Mouse (Mus musculus) midbrain, embryonic 14.5 days (tissue): ENCODE data around the gene Rnase13. TPM values are rescaled to one million over a fixed set of nuclear protein-coding genes. Genes with fewer than 3 reads are reported as not detected.

Experiments
- ATAC-seq: fragments of 200-750 bp; cut with Nextera tagmentation; 2 replicates; pipeline ENCODE4 v1.8.0; 2017; ENCODE audit warnings: moderate number of reproducible peaks, moderate library complexity; ENCODE audit not compliant: low FRiP score, low TSS enrichment
- DNase-seq: peaks from one replicate; pipeline ENCODE4 v3.0.0-alpha.2; 2015
- H3K27ac ChIP-seq: fragments of 300-500 bp; sonication (generic); replicated peaks from 2 replicates; pipeline ENCODE4 v1.5.1; 2014; ENCODE audit warnings: mild to moderate bottlenecking, low read depth, low read length, moderate library complexity
- H3K27me3 ChIP-seq: fragments of 300-500 bp; sonication (generic); 2 replicates; pipeline ENCODE4 v1.6.1; 2014; ENCODE audit warnings: low read length, control low read depth, mixed read lengths; ENCODE audit not compliant: control insufficient read depth, insufficient read depth
- H3K36me3 ChIP-seq: fragments of 300-500 bp; sonication (generic); 2 replicates; pipeline ENCODE4 v1.6.1; 2014; ENCODE audit warnings: low read length, control low read depth; ENCODE audit not compliant: control insufficient read depth, insufficient read depth
- H3K4me1 ChIP-seq: fragments of 300-500 bp; sonication (generic); 2 replicates; pipeline ENCODE4 v1.6.1; 2014; ENCODE audit warnings: mild to moderate bottlenecking, antibody characterized with exemption, low read length, control low read depth; ENCODE audit not compliant: control insufficient read depth, insufficient read depth
- H3K4me2 ChIP-seq: fragments of 300-500 bp; sonication (generic); 2 replicates; pipeline ENCODE4 v1.6.1; 2014; ENCODE audit warnings: mild to moderate bottlenecking, low read length, moderate library complexity
- H3K4me3 ChIP-seq: fragments of 300-500 bp; sonication (generic); replicated peaks from 2 replicates; pipeline ENCODE4 v1.5.1; 2014; ENCODE audit warnings: low read depth, low read length
- H3K9ac ChIP-seq: fragments of 300-500 bp; sonication (generic); replicated peaks from 2 replicates; pipeline ENCODE4 v1.6.1; 2014; ENCODE audit warnings: mild to moderate bottlenecking, low read length, moderate library complexity
- H3K9me3 ChIP-seq: fragments of 300-500 bp; sonication (generic); 2 replicates; pipeline ENCODE4 v1.6.1; 2016; ENCODE audit warnings: low read length, control low read depth, mixed read lengths; ENCODE audit not compliant: control insufficient read depth
- WGBS: fragments of 180-500 bp; shearing (Covaris S2); extraction: QIAGEN DNeasy Blood & Tissue Kit; methylation state at CpG from one replicate; pipeline ENCODE4 v1.1.7; 2014; 5-methylcytosine and 5-hydroxymethylcytosine counted together
- polyA plus RNA-seq: library from polyadenylated mRNA; unstranded; fragments of >200 nt; fragmentation: Nextera tagmentation; extraction: Ambion mirVana; gene quantifications from 2 replicates; pipeline ENCODE4 v1.2.1, GENCODE M21; 2014

Rnase13 gene
- polyA plus RNA-seq, 1 experiment from 2014 or later: not detected

DNA sequence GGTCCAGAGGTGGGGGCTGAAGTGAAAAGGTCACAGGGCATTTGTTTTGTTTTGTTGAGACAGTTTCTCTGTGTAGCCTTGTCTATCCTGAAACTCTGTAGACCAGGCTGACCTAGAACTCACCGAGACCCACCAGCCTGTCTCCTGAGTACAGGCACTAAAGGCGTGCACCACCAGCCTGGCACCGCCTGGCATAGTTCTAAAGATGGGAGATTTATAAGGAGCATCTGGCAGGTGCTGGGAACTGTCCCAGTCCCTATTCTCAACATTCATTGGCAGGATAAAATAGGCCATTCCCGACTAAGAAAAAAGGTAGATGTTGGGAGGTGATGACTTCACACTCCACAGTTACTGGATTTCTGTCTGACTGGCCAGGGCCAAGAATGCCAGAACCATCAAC is 3.6 kb downstream of the Rnase13 start:
- Histone ChIP-seq H3K9ac (no peak overlapping the region), H3K4me3 (no peak overlapping the region), H3K27me3 (no peaks in the 10 kb centered on the region), H3K4me1 (0 out of 2 replicates have a peak, but pooled peaks cover 2% of the 10 kb centered on the region), H3K27ac (no peak overlapping the region), H3K36me3 (no peaks in the 10 kb centered on the region), H3K9me3 (no peaks in the 10 kb centered on the region), H3K4me2 (no peak overlapping the region)
- no peak for ATAC-seq
- no peak for DNase-seq
- WGBS: 85% methylated on average over 4 of the region's 4 CpGs

DNA sequence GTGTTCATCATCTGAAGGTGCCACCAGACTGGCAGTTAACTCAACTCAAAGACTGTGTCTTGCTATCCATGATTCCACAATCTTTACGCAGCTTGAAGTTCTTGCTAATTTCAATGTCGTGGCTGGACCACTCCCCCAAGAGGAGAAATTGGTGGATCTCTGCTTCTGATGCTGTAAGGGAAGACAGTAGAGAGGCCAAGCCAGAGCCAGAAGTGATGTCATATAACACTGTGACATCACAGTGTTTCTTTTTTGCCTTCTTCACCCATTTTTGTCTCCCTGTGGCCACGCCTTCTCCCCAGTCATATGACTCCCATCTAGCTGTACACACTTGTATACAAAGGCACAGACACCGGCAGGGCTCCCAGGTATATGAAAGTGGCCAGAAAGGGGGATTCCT is 4.4 kb downstream of the Rnase13 start, which contains the start of gene Tppp2:
TSS of gene Tppp2 (plus strand) at position 301 of the 400 bp plus-strand sequence.
- no peak within 1 kb of the TSS for H3K27ac ChIP-seq
- H3K27me3 ChIP-seq: no peaks in the 10 kb centered on the region
- WGBS: 89% methylated on average over 4 of the region's 4 CpGs
- H3K9me3 ChIP-seq: no peaks in the 10 kb centered on the region
- peaks cover 7% of the 10 kb centered on the region; the same call in 1 of the 2 replicates for H3K4me1 ChIP-seq
- no peak within 1 kb of the TSS for H3K4me2 ChIP-seq
- no peak for DNase-seq
- ATAC-seq: no peak
- no peaks in the 10 kb centered on the region for H3K36me3 ChIP-seq
- no peak within 1 kb of the TSS for H3K4me3 ChIP-seq
- H3K9ac ChIP-seq: no peak within 1 kb of the TSS

DNA sequence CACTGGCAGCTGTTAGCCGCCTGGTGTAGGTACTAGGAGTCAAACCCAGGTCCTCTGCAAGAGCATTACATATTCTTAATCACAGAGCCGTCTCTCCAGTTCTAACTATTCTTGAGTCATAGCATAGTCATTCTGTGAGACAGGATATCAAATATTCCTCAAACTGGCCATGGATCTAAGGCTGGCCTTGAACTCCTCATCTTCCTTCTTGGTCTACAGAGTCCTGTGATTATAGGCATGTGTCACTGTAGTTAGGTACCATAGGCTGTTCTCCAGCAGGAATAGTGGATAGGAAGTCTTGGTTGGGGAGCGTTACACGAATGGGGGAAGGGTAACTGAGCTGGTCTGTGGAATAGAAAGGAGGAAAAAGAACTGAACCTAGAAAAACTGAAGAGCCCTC is 6.0 kb downstream of the Rnase13 start:
- Histone ChIP-seq H3K9me3 (no peaks in the 10 kb centered on the region), H3K27ac (no peak overlapping the region), H3K4me2 (no peak overlapping the region), H3K4me1 (peaks cover 14% of the 10 kb centered on the region), H3K27me3 (no peaks in the 10 kb centered on the region), H3K4me3 (no peak overlapping the region), H3K9ac (no peak overlapping the region), H3K36me3 (no peaks in the 10 kb centered on the region)
- ATAC-seq (no peak), DNase-seq (no peak)
- WGBS: 92% methylated on average over 4 of the region's 4 CpGs

- WGBS: 38% methylated on average over 3 of the region's 3 CpGs
- Histone ChIP-seq H3K4me3 (no peak overlapping the region), H3K4me2 (no peak overlapping the region), H3K27me3 (no peaks in the 10 kb centered on the region), H3K36me3 (no peaks in the 10 kb centered on the region), H3K4me1 (peaks cover 14% of the 10 kb centered on the region), H3K9me3 (no peaks in the 10 kb centered on the region), H3K9ac (no peak overlapping the region), H3K27ac (no peak overlapping the region)
- ATAC-seq (no peak), DNase-seq (no peak)
Measured at GRCm38 (mm10) chr14:51915030-51915429, 7.5 kb downstream of the Rnase13 start.

- peak; percentile 65 for ATAC-seq
Measured at GRCm38 (mm10) chr14:51913960-51914762, 8.4 kb downstream of the Rnase13 start, which contains the start of gene Ndrg2. TSS of gene Ndrg2 (minus strand) at chr14:51914158.

DNA sequence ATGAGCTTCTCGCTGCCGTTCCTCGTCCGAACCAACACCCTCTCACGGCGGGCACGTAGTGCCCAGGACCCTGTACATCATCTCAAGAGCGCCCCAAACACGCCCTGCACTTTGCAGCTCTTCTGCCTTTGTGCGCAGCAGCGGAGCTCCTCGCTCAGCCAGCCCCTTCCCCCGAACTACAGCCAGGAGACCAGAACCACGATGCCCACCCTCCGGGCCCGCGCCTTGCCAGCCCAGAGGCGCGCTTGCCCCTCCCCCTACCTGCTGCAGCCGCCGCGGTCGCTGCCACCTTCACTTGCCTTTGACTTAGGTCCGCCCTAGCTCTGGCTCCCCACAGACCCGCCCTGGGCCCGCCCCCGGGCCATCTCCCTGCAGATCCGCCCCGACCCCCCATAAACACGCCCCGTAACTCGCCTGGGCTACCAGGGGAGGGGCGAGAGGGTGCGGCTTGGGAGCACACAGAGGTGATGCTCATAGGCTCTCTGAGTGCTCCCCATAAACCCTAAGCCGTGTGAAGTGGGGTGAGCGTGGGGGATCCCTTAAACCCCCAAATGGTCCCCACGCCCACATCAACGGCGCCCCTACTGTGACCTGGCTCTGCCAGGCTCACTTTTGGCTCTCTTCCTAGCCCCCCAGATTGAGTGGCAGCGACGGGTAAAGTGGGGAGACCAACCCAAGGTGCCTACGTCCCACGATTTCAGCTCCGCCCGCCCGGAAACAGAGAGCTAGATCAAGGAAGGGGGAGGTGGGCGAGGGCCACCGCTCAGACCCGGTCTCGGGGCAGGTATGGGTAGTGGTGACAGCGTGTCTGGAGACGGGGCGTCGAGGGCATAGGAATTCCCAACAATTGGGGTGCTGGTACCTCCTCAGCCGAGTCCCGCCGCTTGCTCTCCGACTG is 9.3 kb downstream of the Rnase13 start:
- Histone ChIP-seq H3K27ac (peak overlapping the region; percentile 56), H3K36me3 (no peaks in the 10 kb centered on the region), H3K4me3 (peak overlapping the region; percentile 51), H3K4me1 (peaks cover 14% of the 10 kb centered on the region), H3K9me3 (no peaks in the 10 kb centered on the region), H3K9ac (peak overlapping the region; percentile 58), H3K4me2 (peak overlapping the region; percentile 98), H3K27me3 (no peaks in the 10 kb centered on the region)
- WGBS: under 1% methylated on average over 58 of the region's 58 CpGs
- DNase-seq: peak; percentile 75
- peak; percentile 66 for ATAC-seq

More at GRCm38 (mm10) chr14:51913960-51914762, 8.4 kb downstream of the Rnase13 start, which contains the start of gene Ndrg2:
- no peaks in the 10 kb centered on the region for H3K36me3 ChIP-seq
- H3K27ac ChIP-seq: peak within 1 kb of the TSS; percentile 64
- H3K4me2 ChIP-seq: peak within 1 kb of the TSS; percentile 98
- H3K4me3 ChIP-seq: peak within 1 kb of the TSS; percentile 51
- H3K27me3 ChIP-seq: no peaks in the 10 kb centered on the region
- DNase-seq: peak; percentile 78
- peaks cover 14% of the 10 kb centered on the region for H3K4me1 ChIP-seq
- WGBS: under 1% methylated on average over 22 of the region's 23 CpGs
- H3K9me3 ChIP-seq: no peaks in the 10 kb centered on the region
- peak within 1 kb of the TSS; percentile 58 for H3K9ac ChIP-seq

DNA sequence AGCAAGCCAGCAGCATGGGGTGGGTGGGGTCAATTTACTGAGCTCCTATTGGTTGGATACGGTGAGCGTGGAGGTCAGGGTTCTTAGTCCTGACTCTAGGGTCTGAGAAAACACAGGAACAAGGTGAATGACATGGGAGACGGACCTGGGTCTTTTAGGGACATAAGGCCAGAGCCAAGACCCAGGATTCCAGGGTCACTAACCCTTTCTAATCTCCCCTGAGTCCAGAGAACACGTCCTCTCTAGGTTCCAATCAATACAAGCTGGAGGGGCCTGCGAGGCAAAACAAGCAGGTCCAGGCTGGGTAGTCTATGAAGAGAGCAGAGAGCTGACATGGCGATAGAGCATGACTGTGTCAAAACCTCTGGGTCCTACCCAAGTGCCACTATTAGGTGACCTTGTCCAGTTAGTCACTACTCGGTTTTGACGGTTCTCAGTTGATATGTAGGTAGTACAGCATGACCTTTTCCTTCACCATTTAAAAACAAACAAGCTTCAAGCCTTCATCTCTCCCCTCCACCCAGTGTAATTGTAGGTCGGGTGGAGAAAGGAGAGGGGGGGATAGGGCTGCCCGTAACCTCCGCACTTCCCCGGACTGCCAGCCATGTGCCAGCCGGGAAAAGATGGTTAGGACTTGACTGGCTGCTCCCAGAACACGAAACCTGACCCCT is 10.0 kb downstream of the Rnase13 start:
- peaks cover 14% of the 10 kb centered on the region for H3K4me1 ChIP-seq
- H3K4me3 ChIP-seq: peak overlapping the region; percentile 51
- no peak for ATAC-seq
- H3K27ac ChIP-seq: peak overlapping the region; percentile 56; the same call in 1 of the 2 replicates
- no peaks in the 10 kb centered on the region for H3K36me3 ChIP-seq
- H3K9me3 ChIP-seq: no peaks in the 10 kb centered on the region
- H3K27me3 ChIP-seq: no peaks in the 10 kb centered on the region
- H3K4me2 ChIP-seq: peak overlapping the region; percentile 98
- 8% methylated on average over 14 of the region's 14 CpGs for WGBS
- DNase-seq: peak; percentile 23
- peak overlapping the region; percentile 58 for H3K9ac ChIP-seq

DNA sequence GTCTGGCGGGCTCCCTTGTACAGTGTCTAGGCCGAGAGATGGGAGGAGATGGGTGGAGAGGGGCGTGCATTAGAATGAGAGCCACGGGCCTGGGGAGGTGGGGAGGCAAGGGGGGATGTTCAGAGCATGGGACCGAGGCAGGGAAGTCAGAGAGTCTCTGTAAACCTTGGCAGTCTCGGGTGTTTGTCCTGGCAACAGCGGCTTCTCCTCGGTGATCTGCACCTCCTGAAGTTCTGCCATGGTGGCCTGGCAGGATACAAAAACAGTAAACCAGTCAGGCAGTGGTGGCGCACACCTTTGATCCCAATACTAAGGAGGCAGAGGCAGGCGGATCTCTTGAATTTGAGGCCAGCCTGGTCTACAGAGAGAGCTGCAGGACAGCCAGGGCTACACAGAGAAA is 11.3 kb downstream of the Rnase13 start:
- H3K4me2 ChIP-seq: peak overlapping the region; percentile 98
- no peak overlapping the region for H3K4me3 ChIP-seq
- H3K27me3 ChIP-seq: no peaks in the 10 kb centered on the region
- 88% methylated on average over 10 of the region's 10 CpGs for WGBS
- H3K4me1 ChIP-seq: peaks cover 14% of the 10 kb centered on the region
- ATAC-seq (no peak), DNase-seq (no peak)
- no peak overlapping the region for H3K9ac ChIP-seq
- no peak overlapping the region for H3K27ac ChIP-seq
- no peaks in the 10 kb centered on the region for H3K36me3 ChIP-seq
- no peaks in the 10 kb centered on the region for H3K9me3 ChIP-seq
